Mouse (Mus musculus): ENCODE data around the gene Fastkd5. TPM values are rescaled to one million over a fixed set of nuclear protein-coding genes. Genes with fewer than 3 reads are reported as not detected.
"Not testable (repeated sequence)": the region's sequence is repeated elsewhere in the genome, so short reads cannot be mapped to it uniquely, and the experiment has no call there.

Fastkd5 gene
- total RNA-seq, 2 experiments from 2014 or later, result 7.7 to 8.9 TPM

GRCm38 (mm10) chr2:130582552-130582951, 47.3 kb downstream of the Fastkd5 start, which contains the start of gene Avp:
Gene Avp, minus strand, starts transcription at chr2:130582554.
- no peak for DNase-seq (ENCODE audit: low spot score in 2 of 2)
- intact Hi-C loops (cut with DNase I), result no loop called here

- no peak for DNase-seq (ENCODE audit: low spot score in 2 of 2)
- intact Hi-C loops (cut with DNase I), result no loop called here
These were observed 48.6 kb downstream of the Fastkd5 start for GRCm38 (mm10) chr2:130581201-130581600.

GRCm38 (mm10) chr2:130579791-130580190, 50.0 kb downstream of the Fastkd5 start:
- DNase-seq (ENCODE audit: low spot score in 2 of 2), result no peak
- intact Hi-C loops (cut with DNase I), result no loop called here

GRCm38 (mm10) chr2:130578148-130578547, 51.7 kb downstream of the Fastkd5 start:
- intact Hi-C loops (cut with DNase I), result no loop called here
- DNase-seq (ENCODE audit: low spot score in 2 of 2), result peak; percentile 55 to 66

GRCm38 (mm10) chr2:130577632-130578031, 52.2 kb downstream of the Fastkd5 start:
- DNase-seq (ENCODE audit: low spot score in 2 of 2), result no peak
- intact Hi-C loops (cut with DNase I), result no loop called here

- intact Hi-C loops (cut with DNase I), result no loop called here
- DNase-seq (ENCODE audit: low spot score in 2 of 2), result no peak
These were observed 52.8 kb downstream of the Fastkd5 start for GRCm38 (mm10) chr2:130577021-130577420.

- intact Hi-C loops (cut with DNase I); DNase-seq (ENCODE audit: low spot score in 2 of 2): not testable (repeated sequence)
These were observed 53.3 kb downstream of the Fastkd5 start for GRCm38 (mm10) chr2:130576564-130576963.

GRCm38 (mm10) chr2:130575873-130576272, 54.0 kb downstream of the Fastkd5 start, which contains the start of gene Oxt:
Gene Oxt, plus strand, starts transcription at chr2:130576173.
- intact Hi-C loops (cut with DNase I), result no loop called here

GRCm38 (mm10) chr2:130574960-130575359, 54.9 kb downstream of the Fastkd5 start:
- intact Hi-C loops (cut with DNase I), result no loop called here
- no peak for DNase-seq (ENCODE audit: low spot score in 2 of 2)

More at GRCm38 (mm10) chr2:130575873-130576272, 54.0 kb downstream of the Fastkd5 start, which contains the start of gene Oxt:
- no peak for DNase-seq (ENCODE audit: low spot score in 2 of 2)

GRCm38 (mm10) chr2:130569926-130570325, 59.9 kb downstream of the Fastkd5 start:
- intact Hi-C loops (cut with DNase I), result loop anchor here (10.0 kb wide), 1 partner anchor 275 kb away; the partner anchor contains the start of gene Ebf4
- no peak for DNase-seq (ENCODE audit: low spot score in 2 of 2)

GRCm38 (mm10) chr2:130568921-130569320, 60.9 kb downstream of the Fastkd5 start:
- intact Hi-C loops (cut with DNase I), result loop anchor here (10.0 kb wide), 1 partner anchor 274 kb away; the partner anchor contains the start of gene Ebf4
- no peak for DNase-seq (ENCODE audit: low spot score in 2 of 2)

- intact Hi-C loops (cut with DNase I), result loop anchor here (10.0 kb wide), 1 partner anchor 270 kb away; the partner anchor contains the start of gene Ebf4
- no peak for DNase-seq (ENCODE audit: low spot score in 2 of 2)
These were observed 64.8 kb downstream of the Fastkd5 start for GRCm38 (mm10) chr2:130564983-130565382.

GRCm38 (mm10) chr2:130564063-130564462, 65.8 kb downstream of the Fastkd5 start:
- intact Hi-C loops (cut with DNase I), result loop anchor here (10.0 kb wide), 1 partner anchor 269 kb away; the partner anchor contains the start of gene Ebf4
- no peak for DNase-seq (ENCODE audit: low spot score in 2 of 2)

Other genes starting within 250 kb of the Fastkd5 start
- gene Cpxm1, start 232.5 kb downstream of the Fastkd5 start, total RNA-seq (2021), result 1 to 10 TPM; 6.1 to 6.2 TPM
- not detected for gene Gm28372, start 224.8 kb downstream of the Fastkd5 start, total RNA-seq (2021)
- gene 1700020A23Rik, start 224.8 kb downstream of the Fastkd5 start, total RNA-seq (2021), result not detected
- gene Tmem239, start 223.5 kb downstream of the Fastkd5 start, total RNA-seq (2021), result not detected
- 10 to 100 TPM; 78.0 to 78.3 TPM for gene Vps16, start 205.7 kb downstream of the Fastkd5 start, total RNA-seq (2021)
- gene Pced1a, start 205.3 kb downstream of the Fastkd5 start, total RNA-seq (2021), result 10 to 100 TPM; 26.0 to 28.8 TPM
- 100 to 1,000 TPM; 239 to 240 TPM for gene Ptpra, start 179.7 kb downstream of the Fastkd5 start, total RNA-seq (2021)
- 10 to 100 TPM; 72.2 to 82.6 TPM for gene Mrps26, start 66.3 kb downstream of the Fastkd5 start, total RNA-seq (2021)
- gene Oxt, start 53.9 kb downstream of the Fastkd5 start, total RNA-seq (2021), result 1 to 10 TPM in 1 of 2 experiments, not detected in 1; 1.7 TPM
- 10 to 100 TPM in 1 of 2 experiments, 1 to 10 TPM in 1; 2.9 to 17.5 TPM for gene Avp, start 47.5 kb downstream of the Fastkd5 start, total RNA-seq (2021)
- gene Ubox5, start within 50 bp of the Fastkd5 start, total RNA-seq (2021), result 10 to 100 TPM in 1 of 2 experiments, 1 to 10 TPM in 1; 9.7 to 11.3 TPM
- 100 to 1,000 TPM; 183 to 206 TPM for gene Lzts3, start 12.8 kb upstream of the Fastkd5 start, total RNA-seq (2021)
- 100 to 1,000 TPM in 1 of 2 experiments, 10 to 100 TPM in 1; 97.9 to 102 TPM for gene Ddrgk1, start 34.6 kb upstream of the Fastkd5 start, total RNA-seq (2021)
- gene Itpa, start 37.6 kb upstream of the Fastkd5 start, total RNA-seq (2021), result 10 to 100 TPM; 39.5 to 42.1 TPM
- gene Slc4a11, start 67.5 kb upstream of the Fastkd5 start, total RNA-seq (2021), result 1 to 10 TPM; 1.4 to 2.3 TPM